In the genomic region with DNA sequence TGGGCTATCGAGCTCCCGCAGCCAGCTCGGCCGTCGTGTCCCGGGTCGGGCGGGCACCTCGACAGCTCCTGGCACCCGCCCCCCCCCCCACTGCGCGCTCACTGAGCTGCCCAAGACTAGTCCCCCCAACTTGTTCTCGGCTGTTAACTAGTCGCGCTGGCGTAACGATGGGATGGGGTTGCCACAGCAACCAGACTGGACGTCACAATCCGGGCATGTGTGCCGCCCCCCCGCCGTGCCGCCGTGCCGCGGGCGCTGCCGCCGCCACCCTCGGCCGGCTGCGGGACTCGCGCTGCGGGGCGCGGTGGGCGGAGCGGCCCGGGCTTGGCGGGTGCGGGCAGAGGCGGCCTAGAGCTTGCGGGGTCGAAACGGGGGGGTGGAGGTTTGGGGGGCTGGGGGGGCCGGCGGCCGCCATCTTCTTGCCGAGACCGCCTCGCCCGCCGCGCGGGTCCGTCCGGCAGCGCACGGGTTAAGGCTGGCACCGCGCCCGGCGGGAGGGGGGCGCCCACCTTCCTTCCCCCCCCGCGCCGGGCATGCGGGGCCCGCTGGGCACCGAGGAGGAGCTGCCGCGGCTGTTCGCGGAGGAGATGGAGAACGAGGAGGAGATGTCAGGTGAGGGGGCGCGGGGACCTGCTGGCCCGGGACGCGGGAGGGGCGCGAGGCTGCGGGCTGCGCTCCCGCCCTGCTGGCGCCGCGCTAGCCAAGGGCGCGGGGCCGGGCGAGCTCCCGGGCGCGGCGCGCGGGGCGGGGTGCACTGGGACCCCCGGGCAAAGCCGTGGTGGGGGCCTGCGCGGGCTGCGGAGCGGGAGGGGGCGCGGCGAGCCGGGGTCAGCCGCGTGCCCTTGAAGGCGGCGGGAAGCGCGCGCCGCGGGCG, we compare ENCODE assay signal across 8 mouse cellular contexts. TPM values are rescaled to one million over a fixed set of nuclear protein-coding genes. Genes with fewer than 3 reads are reported as not detected.
DNase-seq lines count a peak whose midpoint lies in the region; ATAC-seq and TF ChIP-seq lines count a peak whose summit lies in the region.

A gene (plus strand): TSS at position 233 of the 874 bp plus-strand sequence.

- TF ChIP-seq POLR2A in cerebellum, adult 2 months (IDR thresholded peaks at IDR 0.05; ENCODE audit: borderline replicate concordance, insufficient read depth, low read length), result no peak

- H3K4me2 ChIP-seq in heart, embryonic 16.5 days (ENCODE audit: low read depth, low read length), result peak within 1 kb of the TSS; percentile 92
- peak within 1 kb of the TSS; percentile 70 for H3K4me2 ChIP-seq in forebrain, postnatal 0 days (ENCODE audit: low read depth)

- H3K27ac ChIP-seq in heart, embryonic 16.5 days (ENCODE audit: low read length), result no peak within 1 kb of the TSS
- no peak within 1 kb of the TSS for H3K27ac ChIP-seq in cerebellum, adult 2 months (ENCODE audit: insufficient read depth, low read length)
- H3K27ac ChIP-seq in forebrain, postnatal 0 days (ENCODE audit: low read depth, low read length), result peak within 1 kb of the TSS; percentile 81
- H3K27ac ChIP-seq in limb, embryonic 10.5 days, result peak within 1 kb of the TSS; percentile 43; the same call in 1 of the 2 replicates

- H3K4me1 ChIP-seq in heart, embryonic 16.5 days (ENCODE audit: control insufficient read depth, insufficient read depth, low read length), result peaks cover 6% of the 10 kb centered on the region
- 0 out of 2 replicates have a peak, but pooled peaks cover 3% of the 10 kb centered on the region for H3K4me1 ChIP-seq in cerebellum, adult 2 months (ENCODE audit: control insufficient read depth, insufficient read depth, low read length)
- peaks cover 16% of the 10 kb centered on the region; the same call in 1 of the 2 replicates for H3K4me1 ChIP-seq in forebrain, postnatal 0 days (ENCODE audit: insufficient read depth)
- H3K4me1 ChIP-seq in limb, embryonic 10.5 days, result peaks cover 33% of the 10 kb centered on the region

- no peak for TF ChIP-seq CTCF in cerebellum, adult 2 months (IDR thresholded peaks at IDR 0.05; ENCODE audit: borderline replicate concordance, insufficient read depth, low read depth, low read length)
- no peak for TF ChIP-seq CTCF in forebrain, postnatal 0 days (IDR thresholded peaks at IDR 0.05; ENCODE audit: low read depth)

- H3K27me3 ChIP-seq in heart, embryonic 16.5 days (ENCODE audit: control insufficient read depth, insufficient read depth, low read length), result peaks cover 56% of the 10 kb centered on the region
- H3K27me3 ChIP-seq in cerebellum, adult 2 months (ENCODE audit: control insufficient read depth, insufficient read depth, low read length), result peaks cover 3% of the 10 kb centered on the region; the same call in 1 of the 2 replicates
- H3K27me3 ChIP-seq in forebrain, postnatal 0 days (ENCODE audit: insufficient read depth, low read length), result no peaks in the 10 kb centered on the region; the same call in 1 of the 2 replicates
- peaks cover 87% of the 10 kb centered on the region for H3K27me3 ChIP-seq in limb, embryonic 10.5 days (ENCODE audit: low read depth, poor library complexity, severe bottlenecking)

- peak within 1 kb of the TSS; percentile 53 for H3K4me3 ChIP-seq in heart, embryonic 16.5 days (ENCODE audit: low read length)
- H3K4me3 ChIP-seq in cerebellum, adult 2 months (replicated peaks; ENCODE audit: insufficient read depth, low read depth, low read length), result peak within 1 kb of the TSS; percentile 70
- H3K4me3 ChIP-seq in forebrain, postnatal 0 days (ENCODE audit: low read depth, low read length), result peak within 1 kb of the TSS; percentile 80
- peak within 1 kb of the TSS; percentile 59 for H3K4me3 ChIP-seq in limb, embryonic 10.5 days

- H3K9me3 ChIP-seq in heart, embryonic 16.5 days (replicated peaks; ENCODE audit: control insufficient read depth, low read length), result no peaks in the 10 kb centered on the region
- no peaks in the 10 kb centered on the region for H3K9me3 ChIP-seq in forebrain, postnatal 0 days (ENCODE audit: low read length)
- no peaks in the 10 kb centered on the region for H3K9me3 ChIP-seq in limb, embryonic 10.5 days (replicated peaks)

- H3K9ac ChIP-seq in heart, embryonic 16.5 days (ENCODE audit: low read length), result peak within 1 kb of the TSS; percentile 48
- H3K9ac ChIP-seq in forebrain, postnatal 0 days, result peak within 1 kb of the TSS; percentile 92

- H3K36me3 ChIP-seq in heart, embryonic 16.5 days (ENCODE audit: control insufficient read depth, insufficient read depth), result peaks cover 17% of the 10 kb centered on the region
- peaks cover 23% of the 10 kb centered on the region for H3K36me3 ChIP-seq in forebrain, postnatal 0 days (ENCODE audit: insufficient read depth)
- peaks cover 26% of the 10 kb centered on the region for H3K36me3 ChIP-seq in limb, embryonic 10.5 days

- WGBS in heart, embryonic 16.5 days, result 2% methylated on average over 98 of the region's 120 CpGs
- WGBS in cerebellum, adult 2 months, result under 1% methylated on average over 96 of the region's 120 CpGs
- WGBS in forebrain, postnatal 0 days, result 3% methylated on average over 97 of the region's 120 CpGs
- 2% methylated on average over 111 of the region's 120 CpGs for WGBS in limb, embryonic 10.5 days

- DNase-seq in heart, adult 18-20 months, result no peak
- DNase-seq in cerebellum, adult 2 months, result peak; percentile 62 to 65
- DNase-seq in forebrain, postnatal 0 days, result peak; percentile 83
- DNase-seq in limb, embryonic 10.5 days (ENCODE audit: low spot score), result no peak
- peak; percentile 74 to 76 for DNase-seq in right cerebral cortex, adult 2 months (ENCODE audit: low spot score in 2 of 2)
- no peak for DNase-seq in urinary bladder, adult 2 months (ENCODE audit: low spot score)
- DNase-seq in kidney, adult 8-10 months, result no peak

- no peak for ATAC-seq in heart, embryonic 16.5 days (replicated peaks; ENCODE audit: extremely low read depth, insufficient read depth, low FRiP score)
- ATAC-seq in forebrain, postnatal 0 days, result peak; percentile 76

RNA-seq across cellular contexts. Expression of the gene that starts here (rescaled TPM):
- 0.02 and 0.04 TPM in 2 replicates for polyA plus RNA-seq in heart, embryonic 16.5 days (2015; fragmentation: Nextera tagmentation; extraction: Ambion mirVana)
- total RNA-seq in heart, adult 18-20 months (2021), result under 1 TPM; 0.20 to 0.36 TPM
- polyA plus RNA-seq in cerebellum, adult 2 months (2012; rRNA removed), result 20.9 and 25.9 TPM in 2 replicates
- total RNA-seq in forebrain, postnatal 0 days (2014; rRNA removed), result 60.0 and 76.0 TPM in 2 replicates
- polyA plus RNA-seq in forebrain, postnatal 0 days (2015; fragmentation: Nextera tagmentation; extraction: Ambion mirVana), result 35.2 and 57.8 TPM in 2 replicates
- 0.01 and 0.03 TPM in 2 replicates for polyA plus RNA-seq in limb, embryonic 10.5 days (2016; fragmentation: Nextera tagmentation; extraction: Ambion mirVana)
- 0.55 and 0.56 TPM in 2 replicates for polyA plus RNA-seq in urinary bladder, adult 2 months (2012; rRNA removed)

Comparison
In these comparisons a context has a peak if more than half of its experiments do, and no peak if none do; other contexts are left out.
1. RNA of the gene that starts here (total RNA-seq): 60.0 to 76.0 TPM in forebrain, postnatal 0 days; 0.20 to 0.36 TPM in heart, adult 18-20 months; every median in the first group is over 10 times any median in the second.
2. RNA of the gene that starts here (polyA plus RNA-seq): 35.2 to 57.8 TPM in forebrain, postnatal 0 days and 20.9 to 25.9 TPM in cerebellum, adult 2 months; 0.55 to 0.56 TPM in urinary bladder, adult 2 months, 0.02 to 0.04 TPM in heart, embryonic 16.5 days and 0.01 to 0.03 TPM in limb, embryonic 10.5 days; every median in the first group is over 10 times any median in the second.
3. H3K27ac ChIP-seq: peak in forebrain, postnatal 0 days (single experiment) and limb, embryonic 10.5 days (single experiment); none in heart, embryonic 16.5 days (single experiment) and cerebellum, adult 2 months (single experiment).
4. DNase-seq: peak in cerebellum, adult 2 months (2 of 2), forebrain, postnatal 0 days (single experiment) and right cerebral cortex, adult 2 months (2 of 2); none in heart, adult 18-20 months (0 of 2), limb, embryonic 10.5 days (single experiment), urinary bladder, adult 2 months (single experiment) and kidney, adult 8-10 months (0 of 2).
5. Peak in every context shown above with its lines, with median percentiles within 50 percentile points of each other: H3K4me3 ChIP-seq.